Mouse (Mus musculus): ENCODE measurements around the gene Oxct2b. TPM values are rescaled to one million over a fixed set of nuclear protein-coding genes. Genes with fewer than 3 reads are reported as not detected.
"Not testable (repeated sequence)": the region's sequence is repeated elsewhere in the genome, so short reads cannot be mapped to it uniquely, and the experiment has no call there.

Oxct2b gene
- polyA plus RNA-seq, 1 experiment from 2014 or later = 0.45 TPM

- 0 out of 2 replicates have a peak overlapping the region, but pooled peaks have one; percentile 12 for H3K9ac ChIP-seq
- H3K4me1 ChIP-seq (replicated peaks); H3K27ac ChIP-seq (replicated peaks); H3K36me3 ChIP-seq; H3K9me3 ChIP-seq: not testable (repeated sequence)
- peak overlapping the region; percentile 56 for H3K4me2 ChIP-seq
- peak; percentile 72 for ATAC-seq (ENCODE audit: low read depth)
- 16% methylated on average over 27 of the region's 42 CpGs for WGBS
- peak overlapping the region; percentile 37 for H3K4me3 ChIP-seq
- peaks cover 22% of the 10 kb centered on the region for H3K27me3 ChIP-seq
These were observed 574 bp downstream of the Oxct2b start for GRCm38 (mm10) chr4:123116640-123117039.

DNA sequence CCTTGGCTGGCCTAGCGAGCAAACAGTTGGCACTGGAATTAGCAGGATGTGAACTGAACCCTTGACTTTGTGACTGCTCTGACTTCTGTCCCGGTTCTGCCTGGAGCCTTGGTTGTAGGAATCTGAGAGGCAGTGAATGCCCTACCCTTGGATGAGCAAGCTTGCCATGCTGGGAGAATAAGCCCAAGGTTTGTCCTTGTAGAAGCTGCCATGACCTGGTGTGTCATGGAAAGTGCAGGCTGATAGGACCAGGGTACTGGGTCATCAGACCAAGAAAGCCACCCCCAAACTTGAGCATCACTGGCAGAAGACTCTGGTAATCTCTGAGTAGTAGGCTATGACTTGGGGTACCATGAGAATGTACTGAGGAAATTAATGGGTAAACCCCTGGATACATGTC is 5.2 kb downstream of the Oxct2b start:
- no peak overlapping the region for H3K9ac ChIP-seq
- peaks cover 12% of the 10 kb centered on the region for H3K27me3 ChIP-seq
- no peak overlapping the region for H3K4me2 ChIP-seq
- no peaks in the 10 kb centered on the region for H3K9me3 ChIP-seq
- no peak for ATAC-seq (ENCODE audit: low read depth)
- no peak overlapping the region for H3K27ac ChIP-seq (replicated peaks)
- WGBS = 94% methylated on average over 2 of the region's 2 CpGs
- H3K4me1 ChIP-seq (replicated peaks) = no peaks in the 10 kb centered on the region
- H3K4me3 ChIP-seq = no peak overlapping the region
- peaks cover 18% of the 10 kb centered on the region for H3K36me3 ChIP-seq

DNA sequence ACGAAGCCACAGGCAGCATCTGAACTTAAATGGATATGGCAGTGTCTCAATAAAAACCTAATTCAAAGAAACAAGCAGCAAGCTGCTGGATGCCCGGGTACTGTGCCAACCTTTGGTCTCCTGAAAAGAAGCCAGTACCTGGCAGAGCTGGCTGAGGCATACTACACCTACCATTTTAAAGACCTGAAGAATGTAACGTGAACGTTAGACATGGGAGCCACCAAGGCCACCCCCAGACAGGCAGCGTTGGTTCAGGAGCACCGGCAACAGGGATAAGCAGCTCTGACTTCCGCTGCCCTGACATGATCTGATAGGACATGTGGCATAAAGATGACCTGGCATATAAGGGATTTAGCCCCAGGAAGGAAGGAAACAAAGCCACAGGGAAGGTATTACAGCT is 10.6 kb downstream of the Oxct2b start:
- Histone ChIP-seq H3K36me3 (peaks cover 66% of the 10 kb centered on the region), H3K4me1 (replicated peaks) (no peaks in the 10 kb centered on the region), H3K9ac (no peak overlapping the region), H3K27me3 (no peaks in the 10 kb centered on the region), H3K27ac (replicated peaks) (no peak overlapping the region), H3K9me3 (no peaks in the 10 kb centered on the region), H3K4me3 (no peak overlapping the region), H3K4me2 (no peak overlapping the region)
- WGBS = 94% methylated on average over 7 of the region's 7 CpGs
- no peak for ATAC-seq (ENCODE audit: low read depth)

- Histone ChIP-seq H3K36me3 (peaks cover 70% of the 10 kb centered on the region), H3K27ac (replicated peaks) (no peak overlapping the region), H3K4me2 (no peak overlapping the region), H3K4me1 (replicated peaks) (no peaks in the 10 kb centered on the region), H3K27me3 (no peaks in the 10 kb centered on the region), H3K9me3 (no peaks in the 10 kb centered on the region), H3K4me3 (no peak overlapping the region), H3K9ac (no peak overlapping the region)
- 89% methylated on average over 4 of the region's 4 CpGs for WGBS
- ATAC-seq (ENCODE audit: low read depth) = no peak
These were observed 11.0 kb downstream of the Oxct2b start for GRCm38 (mm10) chr4:123127051-123127450.

- no peak overlapping the region for H3K4me3 ChIP-seq
- no peaks in the 10 kb centered on the region for H3K9me3 ChIP-seq
- WGBS = 91% methylated on average over 3 of the region's 3 CpGs
- H3K4me1 ChIP-seq (replicated peaks) = peaks cover 24% of the 10 kb centered on the region
- H3K9ac ChIP-seq = no peak overlapping the region
- no peak overlapping the region for H3K4me2 ChIP-seq
- no peak overlapping the region for H3K27ac ChIP-seq (replicated peaks)
- no peak for ATAC-seq (ENCODE audit: low read depth)
- H3K36me3 ChIP-seq = peaks cover 43% of the 10 kb centered on the region
- peaks cover 4% of the 10 kb centered on the region; the same call in 1 of the 2 replicates for H3K27me3 ChIP-seq
These were observed 21.5 kb downstream of the Oxct2b start for GRCm38 (mm10) chr4:123137551-123137950.

- peak within 1 kb of the TSS; percentile 90 for H3K4me2 ChIP-seq
These were observed 23.6 kb downstream of the Oxct2b start, which contains the start of gene Ppie for GRCm38 (mm10) chr4:123139513-123140154. TSS of gene Ppie (minus strand) at chr4:123139951.

GRCm38 (mm10) chr4:123147446-123148150 is 31.5 kb downstream of the Oxct2b start:
- no peaks in the 10 kb centered on the region for H3K4me1 ChIP-seq (replicated peaks)
- H3K36me3 ChIP-seq = no peaks in the 10 kb centered on the region
- H3K27ac ChIP-seq (replicated peaks) = no peak overlapping the region
- H3K9ac ChIP-seq = no peak overlapping the region
- peaks cover 10% of the 10 kb centered on the region for H3K27me3 ChIP-seq
- H3K9me3 ChIP-seq = no peaks in the 10 kb centered on the region
- ATAC-seq (ENCODE audit: low read depth) = no peak
- no peak overlapping the region for H3K4me2 ChIP-seq
- 70% methylated on average over 5 of the region's 5 CpGs for WGBS
- no peak overlapping the region for H3K4me3 ChIP-seq

More at GRCm38 (mm10) chr4:123139513-123140154, 23.6 kb downstream of the Oxct2b start, which contains the start of gene Ppie:
- Histone ChIP-seq H3K27ac (replicated peaks) (peak within 1 kb of the TSS; percentile 83), H3K4me3 (peak within 1 kb of the TSS; percentile 69), H3K9me3 (no peaks in the 10 kb centered on the region), H3K27me3 (peaks cover 13% of the 10 kb centered on the region), H3K4me1 (replicated peaks) (peaks cover 24% of the 10 kb centered on the region), H3K9ac (peak within 1 kb of the TSS; percentile 74), H3K36me3 (peaks cover 24% of the 10 kb centered on the region)
- ATAC-seq (ENCODE audit: low read depth) = peak; percentile 97
- WGBS = under 1% methylated on average over 34 of the region's 34 CpGs

DNA sequence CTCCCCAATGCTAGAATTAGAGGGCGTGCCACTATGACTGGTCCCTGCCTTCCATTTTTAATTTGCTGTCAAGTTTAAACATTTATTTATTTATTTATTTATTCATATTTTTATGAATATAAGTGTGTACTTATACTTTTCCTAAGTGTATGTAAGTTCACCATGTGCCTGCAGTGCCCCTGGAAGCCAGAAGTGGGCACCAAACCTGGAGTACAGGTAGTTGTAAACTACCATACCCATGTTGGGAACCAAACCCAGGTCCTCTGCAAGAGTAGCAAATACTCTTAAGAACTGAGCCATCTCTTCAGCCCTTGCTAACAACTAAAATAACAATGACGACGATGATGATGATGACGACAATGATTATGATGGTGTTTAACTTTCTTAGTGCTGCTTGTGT is 35.9 kb downstream of the Oxct2b start:
- no peak overlapping the region for H3K4me3 ChIP-seq
- H3K4me1 ChIP-seq (replicated peaks) = no peaks in the 10 kb centered on the region

GRCm38 (mm10) chr4:123152976-123153375 is 36.9 kb downstream of the Oxct2b start:
- ATAC-seq (ENCODE audit: low read depth) = no peak
- 45% methylated on average over 5 of the region's 5 CpGs for WGBS
- H3K9me3 ChIP-seq = no peaks in the 10 kb centered on the region
- no peaks in the 10 kb centered on the region for H3K27me3 ChIP-seq
- H3K4me3 ChIP-seq = no peak overlapping the region
- no peaks in the 10 kb centered on the region for H3K4me1 ChIP-seq (replicated peaks)
- no peaks in the 10 kb centered on the region for H3K36me3 ChIP-seq
- H3K4me2 ChIP-seq = no peak overlapping the region
- no peak overlapping the region for H3K27ac ChIP-seq (replicated peaks)
- no peak overlapping the region for H3K9ac ChIP-seq

More for the DNA sequence above, 35.9 kb downstream of the Oxct2b start:
- no peaks in the 10 kb centered on the region for H3K36me3 ChIP-seq
- H3K9ac ChIP-seq = no peak overlapping the region
- H3K27ac ChIP-seq (replicated peaks) = no peak overlapping the region
- WGBS = 81% methylated on average over 4 of the region's 4 CpGs
- H3K27me3 ChIP-seq = no peaks in the 10 kb centered on the region
- H3K9me3 ChIP-seq = no peaks in the 10 kb centered on the region
- H3K4me2 ChIP-seq = no peak overlapping the region
- ATAC-seq (ENCODE audit: low read depth) = no peak

DNA sequence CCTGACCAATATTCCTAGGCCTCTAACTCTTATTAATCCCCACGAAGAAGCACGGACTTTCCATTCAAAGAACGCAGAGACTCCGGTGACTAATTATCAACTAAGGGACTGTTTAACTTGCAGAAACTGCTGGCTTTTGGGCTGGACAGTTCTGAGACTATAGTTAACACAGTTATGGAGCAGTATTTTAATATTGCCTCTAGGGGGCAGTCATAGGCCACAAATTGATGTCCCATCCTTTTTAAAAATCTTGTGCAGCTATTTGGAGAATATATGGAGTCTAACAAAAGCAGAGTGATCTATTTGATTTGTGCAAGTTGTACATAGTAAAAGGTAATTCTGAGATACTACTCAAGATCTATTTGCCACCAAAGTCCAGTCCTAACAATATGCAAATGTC is 38.9 kb downstream of the Oxct2b start:
- H3K4me3 ChIP-seq = no peak overlapping the region
- H3K36me3 ChIP-seq = no peaks in the 10 kb centered on the region
- no peaks in the 10 kb centered on the region for H3K4me1 ChIP-seq (replicated peaks)
- H3K27ac ChIP-seq (replicated peaks) = no peak overlapping the region
- 34% methylated on average over 4 of the region's 4 CpGs for WGBS
- no peaks in the 10 kb centered on the region for H3K9me3 ChIP-seq
- no peaks in the 10 kb centered on the region for H3K27me3 ChIP-seq
- 0 out of 2 replicates have a peak, but pooled peaks have one; percentile 32 for ATAC-seq (ENCODE audit: low read depth)
- no peak overlapping the region for H3K9ac ChIP-seq
- H3K4me2 ChIP-seq = no peak overlapping the region

- WGBS = 58% methylated on average over 2 of the region's 2 CpGs
- H3K4me3 ChIP-seq = no peak overlapping the region
- no peak overlapping the region for H3K4me2 ChIP-seq
- no peak overlapping the region for H3K27ac ChIP-seq (replicated peaks)
- no peak overlapping the region for H3K9ac ChIP-seq
- no peaks in the 10 kb centered on the region for H3K36me3 ChIP-seq
- no peaks in the 10 kb centered on the region for H3K27me3 ChIP-seq
- no peaks in the 10 kb centered on the region for H3K9me3 ChIP-seq
- H3K4me1 ChIP-seq (replicated peaks) = no peaks in the 10 kb centered on the region
- no peak for ATAC-seq (ENCODE audit: low read depth)
These were observed 39.4 kb downstream of the Oxct2b start for GRCm38 (mm10) chr4:123155427-123155826.

- H3K27ac ChIP-seq (replicated peaks) = no peak overlapping the region
- no peaks in the 10 kb centered on the region for H3K36me3 ChIP-seq
- ATAC-seq (ENCODE audit: low read depth) = no peak
- no peaks in the 10 kb centered on the region for H3K27me3 ChIP-seq
- no peak overlapping the region for H3K4me2 ChIP-seq
- H3K9me3 ChIP-seq = no peaks in the 10 kb centered on the region
- H3K4me1 ChIP-seq (replicated peaks) = no peaks in the 10 kb centered on the region
- H3K9ac ChIP-seq = no peak overlapping the region
- H3K4me3 ChIP-seq = no peak overlapping the region
These were observed 39.8 kb downstream of the Oxct2b start for GRCm38 (mm10) chr4:123155840-123156239.
